Mouse (Mus musculus): Measurements from ENCODE around the gene Commd7.
A peak's percentile ranks its signal among the peaks of the same experiment; 100 is the strongest.

Commd7 gene

GRCm38 (mm10) chr2:153618889-153619288, 13.7 kb downstream of the Commd7 start:
- DNase-seq, result no peak

- no peak for DNase-seq
Observed at GRCm38 (mm10) chr2:153618439-153618838, 14.1 kb downstream of the Commd7 start.

- DNase-seq, result no peak
Observed at GRCm38 (mm10) chr2:153616893-153617292, 15.7 kb downstream of the Commd7 start.

- DNase-seq, result no peak
Observed at GRCm38 (mm10) chr2:153612594-153613281, 19.8 kb downstream of the Commd7 start.

- no peak for DNase-seq
Observed at GRCm38 (mm10) chr2:153611743-153612142, 20.8 kb downstream of the Commd7 start.

- DNase-seq, result no peak
Observed at GRCm38 (mm10) chr2:153611241-153611630, 21.3 kb downstream of the Commd7 start.

GRCm38 (mm10) chr2:153610426-153611240, 21.9 kb downstream of the Commd7 start:
- no peak for DNase-seq

- peak; percentile 95 to 97 for DNase-seq
Observed at GRCm38 (mm10) chr2:153609548-153609947, 23.0 kb downstream of the Commd7 start.

- DNase-seq, result peak in 1 of 2 experiments; percentile 18
Observed at GRCm38 (mm10) chr2:153609058-153609457, 23.5 kb downstream of the Commd7 start.

GRCm38 (mm10) chr2:153607870-153608515, 24.6 kb downstream of the Commd7 start:
- peak; percentile 85 to 89 for DNase-seq

- DNase-seq, result no peak
Observed at GRCm38 (mm10) chr2:153606421-153606820, 26.2 kb downstream of the Commd7 start.

GRCm38 (mm10) chr2:153603724-153604123, 28.9 kb downstream of the Commd7 start:
- no peak for DNase-seq

GRCm38 (mm10) chr2:153600667-153601648, 31.6 kb downstream of the Commd7 start:
- DNase-seq, result peak in 1 of 2 experiments; percentile 20

- DNase-seq, result peak; percentile 38 to 41
Observed at GRCm38 (mm10) chr2:153600021-153600666, 32.4 kb downstream of the Commd7 start.

- no peak for DNase-seq
Observed at GRCm38 (mm10) chr2:153597626-153598025, 35.0 kb downstream of the Commd7 start.

GRCm38 (mm10) chr2:153597014-153597413, 35.6 kb downstream of the Commd7 start:
- no peak for DNase-seq

GRCm38 (mm10) chr2:153594998-153595397, 37.6 kb downstream of the Commd7 start:
- DNase-seq, result no peak

- DNase-seq, result peak; percentile 85 to 88
Observed at GRCm38 (mm10) chr2:153593186-153593585, 39.4 kb downstream of the Commd7 start.

- peak; percentile 40 to 45 for DNase-seq
Observed at GRCm38 (mm10) chr2:153592056-153593014, 40.2 kb downstream of the Commd7 start.

GRCm38 (mm10) chr2:153586515-153587174, 45.9 kb downstream of the Commd7 start:
- DNase-seq, result peak; percentile 82 to 88

Data from cerebellum, postnatal 36 days (tissue).